Mouse (Mus musculus) kidney, adult 2 months (tissue): ENCODE measurements around the gene Il10. TPM values are rescaled to one million over a fixed set of nuclear protein-coding genes. Genes with fewer than 3 reads are reported as not detected.

Experiments
- DNase-seq: peaks from one replicate; pipeline ENCODE4 v3.0.0; 2021
- H3K27ac ChIP-seq: fragments of 200-500 bp; 2 replicates; pipeline ENCODE4 v1.5.1; 2012; ENCODE audit warnings: low read depth, low read length, control low read depth, inconsistent platforms; ENCODE audit not compliant: insufficient read depth
- H3K27me3 ChIP-seq: fragments of 200-500 bp; replicated peaks from 2 replicates; pipeline ENCODE4 v1.6.1; 2012; ENCODE audit warnings: mild to moderate bottlenecking, moderate library complexity, low read length, inconsistent platforms; ENCODE audit not compliant: control insufficient read depth, insufficient read depth
- H3K36me3 ChIP-seq: fragments of 200-500 bp; 2 replicates; pipeline ENCODE4 v1.6.1; 2012; ENCODE audit warnings: mild to moderate bottlenecking, moderate library complexity, low read length, inconsistent platforms; ENCODE audit not compliant: control insufficient read depth, insufficient read depth
- H3K4me1 ChIP-seq: fragments of 200-500 bp; 2 replicates; pipeline ENCODE4 v1.6.1; 2011; ENCODE audit warnings: low read length; ENCODE audit not compliant: control insufficient read depth, insufficient read depth
- H3K4me3 ChIP-seq: fragments of 200-500 bp; 2 replicates; pipeline ENCODE4 v1.5.1; 2011; ENCODE audit warnings: mild to moderate bottlenecking, low read depth, low read length, control low read depth; ENCODE audit not compliant: insufficient read depth
- CTCF ChIP-seq: fragments of 200-500 bp; conservative IDR thresholded peaks from 2 replicates; pipeline ENCODE4 v1.5.1; 2011; ENCODE audit warnings: low read depth, mild to moderate bottlenecking, control low read depth, low read length, moderate library complexity, mixed read lengths; ENCODE audit not compliant: insufficient read depth, insufficient read length
- POLR2A ChIP-seq: fragments of 200-500 bp; IDR thresholded peaks from one replicate; pipeline ENCODE4 v1.6.1; 2011; ENCODE audit warnings: low read depth, low read length, control low read depth
- WGBS: fragments of 180-500 bp; shearing (Covaris S2); methylation state at CpG from one replicate; pipeline ENCODE4 v1.1.7; 2018; 5-methylcytosine and 5-hydroxymethylcytosine counted together
- polyA plus RNA-seq: library from polyadenylated mRNA; depleted of rRNA; stranded (reverse); fragments of >200 nt; gene quantifications from 2 replicates; pipeline ENCODE4 v1.2.3, GENCODE M21; 2012

Gene Il10
- polyA plus RNA-seq, 1 experiment: not detected

DNA sequence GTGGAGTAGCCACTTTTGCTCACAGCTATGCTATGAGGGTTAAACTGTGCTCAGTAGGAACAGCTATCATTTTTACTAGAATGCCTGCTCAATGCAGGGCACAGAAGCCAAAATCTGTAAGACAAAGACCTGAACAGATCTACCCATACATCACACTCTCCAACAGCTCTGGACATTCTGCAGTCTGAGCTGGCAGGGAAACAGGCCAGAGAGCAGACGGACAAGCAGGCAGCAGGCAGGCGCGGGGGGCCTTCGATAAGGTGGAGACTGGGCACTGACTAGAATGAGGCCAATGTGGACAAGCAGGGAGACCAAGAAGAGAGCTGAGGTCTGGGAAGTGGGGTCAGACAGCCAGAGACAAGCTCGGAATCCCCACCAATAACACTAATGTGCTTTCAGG lies 40.2 kb downstream of the Il10 start:
- DNase-seq: no peak
- Histone ChIP-seq H3K4me3 (no peak overlapping the region), H3K27me3 (no peaks in the 10 kb centered on the region), H3K27ac (no peak overlapping the region), H3K36me3 (0 out of 2 replicates have a peak, but pooled peaks cover 2% of the 10 kb centered on the region), H3K4me1 (peaks cover 16% of the 10 kb centered on the region)
- TF ChIP-seq POLR2A (no peak), CTCF (no peak)
- WGBS: 90% methylated on average over 5 of the region's 5 CpGs

DNA sequence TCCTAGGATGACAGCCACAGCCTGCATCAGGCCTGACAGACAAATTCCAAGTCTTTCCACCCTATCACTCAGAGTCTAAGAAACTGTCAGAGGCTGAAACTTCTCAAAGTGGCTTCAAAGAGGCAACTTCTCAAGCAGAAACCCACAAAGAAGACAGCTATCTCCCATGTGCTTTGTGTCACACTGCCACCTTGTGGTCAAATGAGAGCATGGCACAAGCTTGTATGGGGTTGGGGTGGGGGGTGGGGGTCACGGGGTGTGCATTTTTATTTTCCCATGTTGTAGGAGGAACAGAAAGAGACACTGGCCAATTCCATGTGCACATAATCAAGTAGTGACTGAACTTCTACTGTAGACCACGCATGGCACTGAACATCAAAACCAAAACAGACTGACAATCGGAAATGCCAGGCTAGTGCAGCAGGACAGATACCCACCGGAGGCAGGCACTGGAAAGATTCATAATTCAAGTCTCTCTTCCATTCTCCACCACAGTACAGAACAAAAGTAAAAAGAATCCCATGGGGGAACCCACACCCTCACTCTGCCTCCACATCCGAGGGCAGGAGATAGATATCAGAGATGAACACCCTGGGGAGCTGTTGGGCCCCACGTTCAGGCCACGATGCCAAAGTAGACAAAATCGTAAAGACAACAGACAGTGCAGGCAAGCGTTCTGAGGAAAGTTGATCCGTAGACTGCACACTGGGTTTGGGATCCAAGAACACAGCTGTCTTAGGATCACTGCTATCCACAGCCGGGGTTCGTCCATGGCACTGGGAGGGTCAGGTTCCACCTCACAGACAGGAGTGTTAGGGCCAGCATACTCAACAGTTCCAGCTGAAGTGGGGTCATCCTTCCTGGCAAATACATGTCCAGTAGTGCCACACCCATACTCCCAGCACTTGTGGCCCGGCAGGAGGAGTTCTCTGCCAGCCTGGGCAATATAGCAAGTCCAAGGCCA lies 40.9 kb downstream of the Il10 start:
- H3K36me3 ChIP-seq: 0 out of 2 replicates have a peak, but pooled peaks cover 2% of the 10 kb centered on the region
- peaks cover 16% of the 10 kb centered on the region for H3K4me1 ChIP-seq
- no peak overlapping the region for H3K4me3 ChIP-seq
- no peaks in the 10 kb centered on the region for H3K27me3 ChIP-seq
- no peak overlapping the region for H3K27ac ChIP-seq
- 46% methylated on average over 13 of the region's 13 CpGs for WGBS
- no peak for DNase-seq
- TF ChIP-seq CTCF (peak; percentile 53), POLR2A (no peak)

DNA sequence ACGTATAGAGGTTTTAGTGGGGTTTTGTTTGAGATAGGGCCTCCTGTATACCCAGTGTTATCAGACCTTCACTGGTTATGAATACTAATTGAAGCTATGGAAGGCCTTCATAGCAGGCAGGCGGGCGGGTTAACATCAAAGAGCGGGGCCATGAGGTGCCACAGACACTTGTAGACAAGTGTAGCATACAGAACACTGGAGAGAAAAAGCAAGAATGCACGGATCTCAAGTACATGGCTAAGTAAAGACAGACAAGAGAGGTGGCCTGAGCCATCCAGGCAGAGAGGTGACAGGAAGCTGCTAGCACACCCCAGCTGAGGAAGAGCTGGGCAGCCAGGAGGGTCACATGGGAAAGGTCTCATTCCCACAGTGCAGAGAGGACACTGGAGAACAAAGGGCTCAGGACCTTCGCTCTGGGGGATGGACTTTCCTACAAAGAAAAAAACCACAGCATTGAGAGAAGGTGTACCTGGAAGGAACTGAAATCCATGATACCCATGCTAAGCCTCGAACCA lies 42.2 kb downstream of the Il10 start:
- Histone ChIP-seq H3K27me3 (no peaks in the 10 kb centered on the region), H3K4me3 (no peak overlapping the region), H3K4me1 (peaks cover 16% of the 10 kb centered on the region), H3K36me3 (0 out of 2 replicates have a peak, but pooled peaks cover 2% of the 10 kb centered on the region), H3K27ac (no peak overlapping the region)
- DNase-seq: no peak
- WGBS: 73% methylated on average over 7 of the region's 7 CpGs
- TF ChIP-seq POLR2A (no peak), CTCF (no peak)

DNA sequence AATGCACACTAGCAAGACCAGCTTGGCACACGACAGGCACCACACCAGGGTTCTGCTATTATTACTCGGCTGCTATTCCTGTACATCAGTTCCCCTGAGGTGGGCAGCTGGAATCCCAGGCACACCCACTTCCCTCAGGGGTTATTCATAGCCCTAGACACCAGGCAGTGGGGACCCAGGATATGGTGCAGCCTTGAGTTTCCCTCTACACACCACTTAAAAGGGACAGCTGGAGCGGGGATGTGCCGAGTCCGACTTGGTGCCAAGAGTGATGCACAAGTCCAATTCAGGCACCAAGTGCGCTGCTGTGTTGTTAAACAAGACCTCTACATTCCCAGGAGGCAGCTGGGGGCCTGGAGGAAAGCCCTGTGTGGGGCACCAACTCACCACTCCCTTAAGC lies 43.2 kb downstream of the Il10 start:
- Histone ChIP-seq H3K4me1 (peaks cover 19% of the 10 kb centered on the region), H3K4me3 (no peak overlapping the region), H3K27ac (no peak overlapping the region), H3K27me3 (no peaks in the 10 kb centered on the region), H3K36me3 (no peaks in the 10 kb centered on the region)
- WGBS: 53% methylated on average over 6 of the region's 6 CpGs
- DNase-seq: no peak
- no peak for TF ChIP-seq CTCF
- no peak for TF ChIP-seq POLR2A

DNA sequence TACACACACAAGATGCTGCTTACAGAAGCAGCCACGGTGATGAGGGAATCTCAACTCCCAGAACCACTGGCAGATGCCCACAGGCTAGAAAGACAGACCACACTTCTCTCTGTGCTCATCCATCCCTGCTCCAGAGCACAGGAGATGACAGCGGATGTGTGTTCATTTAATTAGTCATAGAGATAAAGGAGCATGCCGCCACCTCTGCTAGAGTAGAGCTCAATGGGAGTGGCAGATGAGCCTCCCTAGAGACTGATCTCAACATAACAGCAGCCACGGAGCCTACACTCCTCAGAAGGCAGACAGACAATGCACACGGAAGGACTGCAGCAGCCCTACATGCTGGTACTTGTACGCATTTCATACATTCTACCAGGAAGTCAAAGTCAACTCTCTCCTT lies 44.6 kb downstream of the Il10 start:
- 71% methylated on average over 6 of the region's 6 CpGs for WGBS

DNA sequence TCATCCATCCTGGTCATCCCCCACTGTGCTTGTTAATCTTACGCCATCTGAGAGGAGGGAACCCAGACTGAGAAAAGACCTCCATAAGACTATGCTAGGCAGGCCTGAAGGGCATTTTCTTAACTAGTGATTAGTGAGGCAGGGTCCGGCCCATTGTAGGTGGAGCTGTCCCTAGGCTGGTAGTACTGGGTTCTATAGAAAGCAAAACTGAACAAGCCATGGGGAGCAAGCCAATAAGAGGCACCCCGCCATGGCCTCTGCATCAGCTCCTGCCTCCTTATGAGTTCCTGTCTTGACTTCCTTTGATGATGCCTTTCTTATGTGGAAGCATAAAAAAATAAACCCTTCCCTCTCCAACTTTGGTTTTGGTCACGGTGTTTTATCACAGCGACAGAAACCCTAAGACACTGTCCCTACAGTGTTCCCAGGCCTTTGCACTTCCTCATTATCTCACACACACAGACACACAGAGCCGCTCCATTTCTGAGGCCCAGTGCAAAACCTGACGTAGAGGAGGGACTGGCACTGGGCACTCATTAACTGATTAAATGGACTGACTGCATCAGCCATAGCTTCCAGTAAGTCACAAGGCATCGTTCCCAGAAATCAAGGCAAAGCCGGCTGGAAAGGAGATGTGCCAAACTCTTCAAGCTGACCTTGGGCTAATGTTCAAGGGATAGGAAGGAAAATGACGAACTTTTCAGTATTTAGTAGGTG lies 48.5 kb downstream of the Il10 start:
- 52% methylated on average over 10 of the region's 10 CpGs for WGBS
- H3K4me1 ChIP-seq: peaks cover 29% of the 10 kb centered on the region

More for the DNA sequence above, 44.6 kb downstream of the Il10 start:
- TF ChIP-seq POLR2A: no peak
- TF ChIP-seq CTCF: no peak
- Histone ChIP-seq H3K4me3 (no peak overlapping the region), H3K36me3 (no peaks in the 10 kb centered on the region), H3K27ac (no peak overlapping the region), H3K27me3 (no peaks in the 10 kb centered on the region), H3K4me1 (peaks cover 32% of the 10 kb centered on the region)
- no peak for DNase-seq

DNA sequence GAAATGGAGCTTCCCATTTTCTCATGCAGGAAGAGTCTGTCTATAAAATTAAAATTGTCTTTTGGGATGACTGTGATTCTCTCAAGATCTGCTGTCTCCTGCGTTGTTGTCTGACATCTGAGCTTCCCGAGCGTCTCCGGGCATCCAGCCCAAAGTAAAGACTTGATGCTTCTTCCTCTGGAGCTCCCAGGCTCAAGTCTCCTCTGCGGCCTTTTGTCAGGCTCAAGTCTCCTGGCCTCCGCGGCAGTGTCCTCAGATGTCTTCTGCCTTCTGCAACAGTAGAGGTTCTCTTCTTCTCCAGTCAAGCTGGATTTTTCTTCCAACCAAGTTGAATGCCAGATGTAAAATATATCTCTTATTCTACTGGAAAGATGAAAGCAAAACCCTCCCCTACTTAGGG lies 49.4 kb downstream of the Il10 start:
- TF ChIP-seq POLR2A (no peak), CTCF (no peak)
- Histone ChIP-seq H3K4me3 (no peak overlapping the region), H3K4me1 (peaks cover 37% of the 10 kb centered on the region), H3K27ac (peak overlapping the region; percentile 39; the same call in 1 of the 2 replicates), H3K27me3 (no peaks in the 10 kb centered on the region), H3K36me3 (no peaks in the 10 kb centered on the region)
- WGBS: 60% methylated on average over 7 of the region's 7 CpGs
- DNase-seq: no peak

More for the DNA sequence above, 48.5 kb downstream of the Il10 start:
- Histone ChIP-seq H3K4me3 (no peak overlapping the region), H3K27me3 (no peaks in the 10 kb centered on the region), H3K27ac (peak overlapping the region; percentile 39; the same call in 1 of the 2 replicates), H3K36me3 (no peaks in the 10 kb centered on the region)
- no peak for TF ChIP-seq POLR2A
- no peak for TF ChIP-seq CTCF
- peak; percentile 89 for DNase-seq
